Mouse (Mus musculus) MEL-GATA-1-ER (cell line): ENCODE measurements around the gene Rab25.
A peak's percentile ranks its signal among the peaks of the same experiment; 100 is the strongest.
"Not testable (repeated sequence)": the region's sequence is repeated elsewhere in the genome, so short reads cannot be mapped to it uniquely, and the experiment has no call there.

Source experiments
- DNase-seq: peaks from one replicate; pipeline ENCODE4 v3.0.0-alpha.2; 2012; ENCODE audit warnings: low read depth; ENCODE audit errors: extremely low read depth

Gene Rab25

GRCm38 (mm10) chr3:88548180-88548917 is at the start of gene Rab25:
TSS of gene Rab25 (minus strand) at chr3:88548300.
- DNase-seq, result no peak

- not testable (repeated sequence) for DNase-seq
These were observed 48.4 kb upstream of the Rab25 start for GRCm38 (mm10) chr3:88596547-88596946.

- DNase-seq, result no peak
These were observed 45.9 kb upstream of the Rab25 start for GRCm38 (mm10) chr3:88593893-88594580.

GRCm38 (mm10) chr3:88592942-88593576 is 45.0 kb upstream of the Rab25 start:
- peak; percentile 44 for DNase-seq

GRCm38 (mm10) chr3:88591950-88592731 is 44.0 kb upstream of the Rab25 start:
- DNase-seq, result peak; percentile 87

GRCm38 (mm10) chr3:88591044-88591443 is 42.9 kb upstream of the Rab25 start:
- no peak for DNase-seq

- DNase-seq, result no peak
These were observed 42.1 kb upstream of the Rab25 start for GRCm38 (mm10) chr3:88590246-88590645.

- no peak for DNase-seq
These were observed 38.5 kb upstream of the Rab25 start for GRCm38 (mm10) chr3:88586640-88587039.

GRCm38 (mm10) chr3:88585769-88586168 is 37.7 kb upstream of the Rab25 start:
- DNase-seq, result no peak

- DNase-seq, result peak; percentile 93
These were observed 31.5 kb upstream of the Rab25 start for GRCm38 (mm10) chr3:88579454-88580117.

- no peak for DNase-seq
These were observed 30.7 kb upstream of the Rab25 start for GRCm38 (mm10) chr3:88578498-88579424.

GRCm38 (mm10) chr3:88577846-88578245 is 29.7 kb upstream of the Rab25 start:
- DNase-seq, result not testable (repeated sequence)

- DNase-seq, result no peak
These were observed 27.4 kb upstream of the Rab25 start, which contains the start of gene Ssr2 for GRCm38 (mm10) chr3:88575540-88575939. TSS of gene Ssr2 (plus strand) at chr3:88575876.

GRCm38 (mm10) chr3:88573810-88574209 is 25.7 kb upstream of the Rab25 start:
- DNase-seq, result no peak

GRCm38 (mm10) chr3:88572835-88573234 is 24.7 kb upstream of the Rab25 start:
- DNase-seq, result no peak

GRCm38 (mm10) chr3:88571856-88572255 is 23.8 kb upstream of the Rab25 start:
- no peak for DNase-seq

GRCm38 (mm10) chr3:88570341-88570740 is 22.2 kb upstream of the Rab25 start:
- DNase-seq, result no peak

GRCm38 (mm10) chr3:88569694-88570093 is 21.6 kb upstream of the Rab25 start:
- no peak for DNase-seq

- no peak for DNase-seq
These were observed 21.0 kb upstream of the Rab25 start for GRCm38 (mm10) chr3:88569093-88569492.

GRCm38 (mm10) chr3:88568615-88569014 is 20.5 kb upstream of the Rab25 start:
- DNase-seq, result no peak
